Mouse (Mus musculus): Measurements from ENCODE around the gene Pnck. TPM values are rescaled to one million over a fixed set of nuclear protein-coding genes. Genes with fewer than 3 reads are reported as not detected.
A peak's percentile ranks its signal among the peaks of the same experiment; 100 is the strongest.

Pnck gene
- polyA plus RNA-seq, 1 experiment from 2014 or later: 2.3 TPM

DNA sequence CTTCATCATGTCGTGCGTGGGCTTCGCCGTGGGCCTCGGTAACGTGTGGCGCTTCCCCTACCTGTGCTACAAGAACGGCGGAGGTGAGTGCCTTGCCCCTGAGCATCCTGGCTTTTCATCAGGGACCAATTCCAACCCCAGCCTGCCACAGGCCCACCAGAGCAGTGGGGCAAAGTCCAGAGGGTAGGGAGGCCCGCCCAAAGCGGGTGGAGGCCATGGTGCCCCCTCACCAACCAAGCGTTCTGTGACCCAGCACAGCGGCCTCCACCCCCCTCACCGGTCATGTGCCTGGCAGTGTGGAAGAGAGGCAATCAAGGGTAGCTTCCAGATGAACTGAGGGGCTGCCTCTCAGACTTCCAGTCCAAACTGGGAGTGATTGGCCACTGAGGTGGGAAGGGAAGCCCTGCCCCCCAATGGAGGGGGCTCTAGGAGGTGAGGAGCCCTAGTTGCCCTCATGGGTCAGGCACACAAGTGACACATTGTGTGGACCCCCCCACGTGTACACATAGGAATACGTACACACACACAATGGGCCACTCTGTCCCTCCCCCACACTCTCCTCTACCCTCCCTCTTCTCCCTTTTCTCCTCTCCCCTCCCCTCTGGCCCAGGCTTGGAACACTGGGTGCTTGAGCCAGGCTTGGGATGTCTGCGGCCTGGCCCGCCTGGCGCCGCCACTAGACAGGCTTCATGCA is 14.2 kb upstream of the Pnck start:
- peak overlapping the region; percentile 60 for H3K4me3 ChIP-seq (ENCODE audit: low read depth, low read length)
- DNase-seq (ENCODE audit: low spot score): peak; percentile 36
- no peaks in the 10 kb centered on the region for H3K4me1 ChIP-seq (replicated peaks; ENCODE audit: control insufficient read depth, insufficient read depth, low read length)
- H3K9me3 ChIP-seq (ENCODE audit: control insufficient read depth, low read length): no peaks in the 10 kb centered on the region
- peak overlapping the region; percentile 75 for H3K4me2 ChIP-seq
- H3K27me3 ChIP-seq (replicated peaks; ENCODE audit: control insufficient read depth, insufficient read depth, low read length): peaks cover 26% of the 10 kb centered on the region
- 29% methylated on average over 20 of the region's 20 CpGs for WGBS
- peak overlapping the region; percentile 65; the same call in 1 of the 2 replicates for H3K9ac ChIP-seq (ENCODE audit: low read depth, low read length)
- H3K36me3 ChIP-seq (ENCODE audit: control insufficient read depth, insufficient read depth, low read length): no peaks in the 10 kb centered on the region
- 0 out of 2 replicates have a peak, but pooled peaks have one; percentile 22 for ATAC-seq (replicated peaks; ENCODE audit: low FRiP score)
- no peak overlapping the region for H3K27ac ChIP-seq (ENCODE audit: low read depth, low read length)

DNA sequence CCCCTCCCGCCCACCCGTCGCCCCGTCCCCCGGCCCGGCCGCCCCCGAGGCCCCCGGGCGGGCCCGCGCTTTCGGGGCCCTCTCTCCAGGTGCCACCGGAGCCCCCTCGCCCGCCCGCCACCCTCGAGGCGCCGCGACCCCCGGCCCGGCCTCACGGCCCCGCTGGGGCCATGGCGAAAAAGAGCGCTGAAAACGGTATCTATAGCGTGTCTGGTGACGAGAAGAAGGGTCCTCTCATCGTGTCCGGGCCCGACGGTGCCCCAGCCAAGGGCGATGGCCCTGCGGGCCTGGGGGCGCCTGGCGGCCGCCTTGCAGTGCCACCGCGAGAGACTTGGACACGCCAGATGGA is 13.7 kb upstream of the Pnck start:
- 0 out of 2 replicates have a peak, but pooled peaks have one; percentile 10 for ATAC-seq (replicated peaks; ENCODE audit: low FRiP score)
- H3K9ac ChIP-seq (ENCODE audit: low read depth, low read length): peak overlapping the region; percentile 65
- peaks cover 26% of the 10 kb centered on the region for H3K27me3 ChIP-seq (replicated peaks; ENCODE audit: control insufficient read depth, insufficient read depth, low read length)

DNA sequence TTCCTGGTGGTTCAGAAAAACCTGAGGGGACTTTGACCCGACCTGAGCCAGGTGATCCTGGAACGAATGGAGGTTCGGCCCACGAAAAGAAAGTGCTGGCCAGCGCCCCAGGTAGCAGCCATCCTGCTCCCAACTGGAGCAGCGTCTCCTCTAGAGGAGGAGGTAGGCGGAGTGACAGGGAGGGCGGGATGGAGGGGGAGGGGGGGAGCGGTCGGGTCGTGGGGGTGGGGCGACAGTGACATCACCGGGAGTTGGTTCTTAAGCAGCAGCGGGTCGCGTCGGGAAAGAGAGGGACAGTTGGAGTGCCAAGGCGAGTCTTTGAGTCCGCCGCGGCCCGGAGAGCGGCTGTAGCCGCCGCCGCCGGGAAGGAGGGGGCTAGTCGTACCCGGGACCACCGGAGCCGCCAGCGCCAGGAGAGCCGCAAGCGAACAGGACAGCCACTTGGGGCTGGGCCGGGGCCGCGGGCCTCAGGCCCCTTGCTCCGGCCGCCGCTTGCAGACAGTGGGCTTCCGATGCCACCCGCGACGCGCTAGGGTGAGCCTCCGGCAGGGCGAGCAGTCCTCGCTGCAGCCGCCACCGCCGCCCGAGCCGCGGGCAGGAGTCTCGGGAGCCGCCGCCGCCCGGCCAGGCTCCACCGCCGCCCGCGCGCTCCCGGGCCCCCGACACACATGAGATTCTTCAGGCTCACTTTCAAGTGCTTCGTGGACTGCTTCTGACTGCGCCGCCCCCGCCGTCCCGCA is 13.1 kb upstream of the Pnck start, which contains the start of gene Slc6a8:
TSS of gene Slc6a8 (plus strand) at position 272 of the 740 bp plus-strand sequence.
- ATAC-seq (replicated peaks; ENCODE audit: low FRiP score): peak; percentile 57
- peak; percentile 48 for DNase-seq (ENCODE audit: low spot score)
- H3K4me3 ChIP-seq (ENCODE audit: low read depth, low read length): peak within 1 kb of the TSS; percentile 60
- no peaks in the 10 kb centered on the region for H3K36me3 ChIP-seq (ENCODE audit: control insufficient read depth, insufficient read depth, low read length)
- no peaks in the 10 kb centered on the region for H3K9me3 ChIP-seq (ENCODE audit: control insufficient read depth, low read length)
- 10% methylated on average over 57 of the region's 72 CpGs for WGBS
- H3K9ac ChIP-seq (ENCODE audit: low read depth, low read length): peak within 1 kb of the TSS; percentile 65
- no peaks in the 10 kb centered on the region for H3K4me1 ChIP-seq (replicated peaks; ENCODE audit: control insufficient read depth, insufficient read depth, low read length)
- peaks cover 26% of the 10 kb centered on the region for H3K27me3 ChIP-seq (replicated peaks; ENCODE audit: control insufficient read depth, insufficient read depth, low read length)
- no peak within 1 kb of the TSS for H3K27ac ChIP-seq (ENCODE audit: low read depth, low read length)
- peak within 1 kb of the TSS; percentile 75 for H3K4me2 ChIP-seq

More for the DNA sequence above, 13.7 kb upstream of the Pnck start:
- Histone ChIP-seq H3K4me3 (ENCODE audit: low read depth, low read length) (peak overlapping the region; percentile 60), H3K4me2 (peak overlapping the region; percentile 75), H3K36me3 (ENCODE audit: control insufficient read depth, insufficient read depth, low read length) (no peaks in the 10 kb centered on the region), H3K9me3 (ENCODE audit: control insufficient read depth, low read length) (no peaks in the 10 kb centered on the region), H3K27ac (ENCODE audit: low read depth, low read length) (no peak overlapping the region), H3K4me1 (replicated peaks; ENCODE audit: control insufficient read depth, insufficient read depth, low read length) (no peaks in the 10 kb centered on the region)
- WGBS: 21% methylated on average over 35 of the region's 42 CpGs
- no peak for DNase-seq (ENCODE audit: low spot score)

DNA sequence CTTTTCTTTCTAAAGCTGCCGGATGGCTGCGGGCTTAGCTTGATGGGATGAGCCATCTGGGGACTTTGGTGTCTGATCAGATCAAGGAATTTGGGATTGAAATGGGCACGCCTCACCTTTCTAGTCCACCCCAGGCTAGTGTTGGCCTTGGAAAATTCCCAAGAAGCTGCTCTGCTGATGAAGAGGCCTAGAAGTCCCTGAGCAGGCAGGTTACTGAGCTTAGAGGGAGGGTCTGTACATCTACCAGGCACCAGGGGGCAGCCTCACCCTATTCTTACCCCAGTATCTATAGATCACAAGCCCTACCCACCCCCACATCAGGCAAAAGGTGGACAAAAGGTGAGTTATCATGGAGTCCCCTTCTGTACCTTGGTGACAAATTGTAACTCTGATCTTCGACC is 12.1 kb upstream of the Pnck start:
- no peak overlapping the region for H3K9ac ChIP-seq (ENCODE audit: low read depth, low read length)
- peak; percentile 53 for DNase-seq (ENCODE audit: low spot score)
- H3K4me3 ChIP-seq (ENCODE audit: low read depth, low read length): no peak overlapping the region
- peak; percentile 60 for ATAC-seq (replicated peaks; ENCODE audit: low FRiP score)
- H3K27ac ChIP-seq (ENCODE audit: low read depth, low read length): no peak overlapping the region
- H3K4me2 ChIP-seq: no peak overlapping the region
- 48% methylated on average over 4 of the region's 4 CpGs for WGBS
- no peaks in the 10 kb centered on the region for H3K9me3 ChIP-seq (ENCODE audit: control insufficient read depth, low read length)
- H3K27me3 ChIP-seq (replicated peaks; ENCODE audit: control insufficient read depth, insufficient read depth, low read length): peaks cover 26% of the 10 kb centered on the region
- no peaks in the 10 kb centered on the region for H3K36me3 ChIP-seq (ENCODE audit: control insufficient read depth, insufficient read depth, low read length)
- no peaks in the 10 kb centered on the region for H3K4me1 ChIP-seq (replicated peaks; ENCODE audit: control insufficient read depth, insufficient read depth, low read length)

DNA sequence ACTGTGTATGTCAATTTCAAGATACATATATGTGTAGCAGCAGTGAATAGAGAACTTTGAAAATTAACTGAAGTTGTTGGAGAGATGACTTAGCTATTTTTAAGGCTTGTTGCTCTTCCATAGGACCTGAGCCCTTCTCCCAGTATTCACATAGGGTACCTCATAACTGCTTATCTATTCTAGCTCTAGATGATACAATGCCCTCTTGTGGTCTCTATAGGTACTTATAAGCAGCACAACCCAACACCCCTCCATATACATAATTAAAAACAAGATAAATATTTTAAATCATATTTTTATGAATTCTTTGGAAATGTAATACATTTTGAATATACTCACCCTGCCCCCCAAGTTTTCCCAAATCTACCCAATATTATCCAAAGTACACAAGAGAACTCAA is 3.2 kb upstream of the Pnck start:
- ATAC-seq (replicated peaks; ENCODE audit: low FRiP score) (no peak), DNase-seq (ENCODE audit: low spot score) (no peak)
- Histone ChIP-seq H3K4me3 (ENCODE audit: low read depth, low read length) (no peak overlapping the region), H3K27ac (ENCODE audit: low read depth, low read length) (no peak overlapping the region), H3K36me3 (ENCODE audit: control insufficient read depth, insufficient read depth, low read length) (no peaks in the 10 kb centered on the region), H3K27me3 (replicated peaks; ENCODE audit: control insufficient read depth, insufficient read depth, low read length) (peaks cover 7% of the 10 kb centered on the region), H3K9me3 (ENCODE audit: control insufficient read depth, low read length) (no peaks in the 10 kb centered on the region), H3K4me1 (replicated peaks; ENCODE audit: control insufficient read depth, insufficient read depth, low read length) (no peaks in the 10 kb centered on the region), H3K4me2 (no peak overlapping the region), H3K9ac (ENCODE audit: low read depth, low read length) (no peak overlapping the region)

DNA sequence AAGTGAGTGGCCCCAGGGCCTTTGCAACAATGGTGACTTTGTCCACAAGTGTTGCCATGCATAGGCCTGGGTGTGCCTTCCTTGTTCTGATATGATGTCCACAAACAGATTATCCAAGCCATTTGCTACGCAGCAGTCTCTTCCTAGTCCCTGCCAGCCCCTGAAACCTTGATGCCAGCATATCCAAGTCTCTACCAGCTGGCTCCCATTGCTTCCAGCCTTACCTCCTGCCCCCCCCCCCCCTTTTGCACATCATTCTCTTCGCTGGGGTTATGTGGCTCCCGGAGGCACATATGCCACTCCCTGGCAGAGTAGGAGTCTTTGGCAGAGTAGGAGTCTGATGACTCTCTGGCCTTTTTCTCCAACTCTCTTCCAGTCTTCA is 358 bp upstream of the Pnck start:
- H3K27ac ChIP-seq (ENCODE audit: low read depth, low read length): no peak overlapping the region
- 68% methylated on average over 2 of the region's 3 CpGs for WGBS
- peak overlapping the region; percentile 45 for H3K4me3 ChIP-seq (ENCODE audit: low read depth, low read length)
- peak overlapping the region; percentile 71 for H3K4me2 ChIP-seq
- peaks cover 7% of the 10 kb centered on the region for H3K27me3 ChIP-seq (replicated peaks; ENCODE audit: control insufficient read depth, insufficient read depth, low read length)
- peak overlapping the region; percentile 25; the same call in 1 of the 2 replicates for H3K9ac ChIP-seq (ENCODE audit: low read depth, low read length)
- no peaks in the 10 kb centered on the region for H3K9me3 ChIP-seq (ENCODE audit: control insufficient read depth, low read length)
- no peak for ATAC-seq (replicated peaks; ENCODE audit: low FRiP score)
- DNase-seq (ENCODE audit: low spot score): no peak
- no peaks in the 10 kb centered on the region for H3K4me1 ChIP-seq (replicated peaks; ENCODE audit: control insufficient read depth, insufficient read depth, low read length)
- H3K36me3 ChIP-seq (ENCODE audit: control insufficient read depth, insufficient read depth, low read length): no peaks in the 10 kb centered on the region

DNA sequence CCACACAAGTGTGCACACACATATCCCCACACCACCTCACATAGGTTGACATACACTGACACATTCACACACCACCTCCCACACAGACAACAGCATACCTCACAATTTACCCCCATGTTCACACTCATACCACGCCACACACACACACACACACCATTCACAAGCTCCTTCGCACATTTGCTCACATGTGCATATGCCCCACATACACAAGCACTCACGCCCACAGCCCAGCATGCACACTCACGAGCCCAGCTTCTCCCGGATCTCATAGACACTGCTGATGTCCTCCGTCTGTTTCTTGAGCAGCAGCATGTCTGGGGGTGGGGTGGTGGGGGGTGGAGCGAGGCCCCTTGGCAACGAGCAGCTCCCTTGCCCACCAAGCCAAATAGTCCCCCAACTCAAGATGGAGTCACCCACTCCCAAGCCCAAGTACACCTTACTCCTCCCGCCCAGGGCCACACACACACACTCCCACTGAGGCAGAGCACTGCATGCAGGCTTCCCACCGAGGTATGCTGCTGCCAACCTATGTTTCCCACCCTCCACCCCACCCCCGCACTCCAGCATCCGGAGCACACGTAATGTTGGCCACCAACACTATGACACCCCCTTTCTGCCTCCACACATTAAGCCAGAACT is 862 bp downstream of the Pnck start:
- WGBS: 59% methylated on average over 13 of the region's 13 CpGs

DNA sequence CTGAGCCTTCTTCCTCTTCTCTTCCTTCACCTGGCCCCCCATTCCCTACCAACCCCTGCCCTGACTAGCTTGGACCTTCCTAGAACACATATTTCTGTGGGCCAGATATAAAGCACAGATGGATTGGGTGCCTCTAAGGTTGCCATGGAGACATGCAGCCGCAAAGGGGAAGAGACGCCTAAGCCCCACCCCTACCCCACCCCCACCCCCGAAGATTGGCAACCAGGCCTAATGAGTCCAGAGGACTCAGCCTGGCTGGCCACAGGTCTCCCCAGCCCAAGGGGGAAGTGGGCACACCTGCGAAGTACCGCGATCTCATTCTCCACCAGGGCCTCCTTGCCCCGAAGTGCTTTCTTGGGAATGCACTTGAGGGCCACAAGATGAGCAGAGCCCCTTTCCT is 1.5 kb downstream of the Pnck start:
- DNase-seq (ENCODE audit: low spot score) (no peak), ATAC-seq (replicated peaks; ENCODE audit: low FRiP score) (no peak)
- 29% methylated on average over 7 of the region's 7 CpGs for WGBS
- Histone ChIP-seq H3K9ac (ENCODE audit: low read depth, low read length) (no peak overlapping the region), H3K27ac (ENCODE audit: low read depth, low read length) (no peak overlapping the region), H3K4me3 (ENCODE audit: low read depth, low read length) (no peak overlapping the region), H3K27me3 (replicated peaks; ENCODE audit: control insufficient read depth, insufficient read depth, low read length) (peaks cover 7% of the 10 kb centered on the region), H3K4me2 (no peak overlapping the region), H3K9me3 (ENCODE audit: control insufficient read depth, low read length) (no peaks in the 10 kb centered on the region), H3K36me3 (ENCODE audit: control insufficient read depth, insufficient read depth, low read length) (no peaks in the 10 kb centered on the region), H3K4me1 (replicated peaks; ENCODE audit: control insufficient read depth, insufficient read depth, low read length) (no peaks in the 10 kb centered on the region)

More for the DNA sequence above, 862 bp downstream of the Pnck start:
- Histone ChIP-seq H3K27me3 (replicated peaks; ENCODE audit: control insufficient read depth, insufficient read depth, low read length) (peaks cover 7% of the 10 kb centered on the region), H3K9me3 (ENCODE audit: control insufficient read depth, low read length) (no peaks in the 10 kb centered on the region), H3K4me2 (peak overlapping the region; percentile 71; the same call in 1 of the 2 replicates), H3K4me1 (replicated peaks; ENCODE audit: control insufficient read depth, insufficient read depth, low read length) (no peaks in the 10 kb centered on the region), H3K27ac (ENCODE audit: low read depth, low read length) (no peak overlapping the region), H3K36me3 (ENCODE audit: control insufficient read depth, insufficient read depth, low read length) (no peaks in the 10 kb centered on the region), H3K4me3 (ENCODE audit: low read depth, low read length) (no peak overlapping the region; the same call in 1 of the 2 replicates), H3K9ac (ENCODE audit: low read depth, low read length) (no peak overlapping the region)
- DNase-seq (ENCODE audit: low spot score) (no peak), ATAC-seq (replicated peaks; ENCODE audit: low FRiP score) (no peak)

Measured in liver, embryonic 11.5 days (tissue).